Mouse (Mus musculus): ENCODE measurements around the gene Ppfia3. TPM values are rescaled to one million over a fixed set of nuclear protein-coding genes. Genes with fewer than 3 reads are reported as not detected.
A peak's percentile ranks its signal among the peaks of the same experiment; 100 is the strongest.
"Not testable (repeated sequence)": the region's sequence is repeated elsewhere in the genome, so short reads cannot be mapped to it uniquely, and the experiment has no call there.

Ppfia3 gene
- polyA plus RNA-seq, 1 experiment from 2014 or later: 6.9 TPM

- H3K27ac ChIP-seq; H3K9ac ChIP-seq; H3K4me3 ChIP-seq (replicated peaks); H3K4me2 ChIP-seq (replicated peaks); H3K9me3 ChIP-seq; H3K36me3 ChIP-seq; ATAC-seq: not testable (repeated sequence)
- H3K4me1 ChIP-seq (replicated peaks): peaks cover 15% of the 10 kb centered on the region
- WGBS: 55% methylated on average over 11 of the region's 11 CpGs
- H3K27me3 ChIP-seq (replicated peaks): peaks cover 24% of the 10 kb centered on the region
Measured at GRCm38 (mm10) chr7:45359081-45359480, 7.7 kb downstream of the Ppfia3 start.

- peaks cover 12% of the 10 kb centered on the region for H3K27me3 ChIP-seq (replicated peaks)
- 51% methylated on average over 13 of the region's 13 CpGs for WGBS
- no peaks in the 10 kb centered on the region for H3K36me3 ChIP-seq
- no peak overlapping the region for H3K9ac ChIP-seq
- H3K4me3 ChIP-seq (replicated peaks): no peak overlapping the region
- H3K4me1 ChIP-seq (replicated peaks): 0 out of 2 replicates have a peak, but pooled peaks cover 2% of the 10 kb centered on the region
- H3K4me2 ChIP-seq (replicated peaks): no peak overlapping the region
- H3K27ac ChIP-seq: no peak overlapping the region
- no peak for ATAC-seq
- no peaks in the 10 kb centered on the region for H3K9me3 ChIP-seq
Measured at GRCm38 (mm10) chr7:45356087-45356486, 10.7 kb downstream of the Ppfia3 start.

GRCm38 (mm10) chr7:45355318-45356020 lies 11.3 kb downstream of the Ppfia3 start:
- peak; percentile 32; the same call in 1 of the 2 replicates for ATAC-seq
- Histone ChIP-seq H3K4me2 (replicated peaks) (no peak overlapping the region), H3K9ac (no peak overlapping the region), H3K27me3 (replicated peaks) (peaks cover 7% of the 10 kb centered on the region), H3K27ac (no peak overlapping the region), H3K36me3 (no peaks in the 10 kb centered on the region), H3K9me3 (no peaks in the 10 kb centered on the region), H3K4me3 (replicated peaks) (no peak overlapping the region), H3K4me1 (replicated peaks) (no peaks in the 10 kb centered on the region)
- 71% methylated on average over 15 of the region's 15 CpGs for WGBS

- no peaks in the 10 kb centered on the region for H3K4me1 ChIP-seq (replicated peaks)
- 22% methylated on average over 5 of the region's 5 CpGs for WGBS
Measured at GRCm38 (mm10) chr7:45353041-45353440, 13.8 kb downstream of the Ppfia3 start.

GRCm38 (mm10) chr7:45346905-45347304 lies 19.9 kb downstream of the Ppfia3 start:
- Histone ChIP-seq H3K9ac (no peak overlapping the region), H3K4me3 (replicated peaks) (no peak overlapping the region), H3K27me3 (replicated peaks) (0 out of 2 replicates have a peak, but pooled peaks cover 3% of the 10 kb centered on the region), H3K4me2 (replicated peaks) (no peak overlapping the region), H3K36me3 (no peaks in the 10 kb centered on the region), H3K27ac (no peak overlapping the region), H3K9me3 (no peaks in the 10 kb centered on the region), H3K4me1 (replicated peaks) (no peaks in the 10 kb centered on the region)
- no peak for ATAC-seq
- 72% methylated on average over 13 of the region's 13 CpGs for WGBS

More at GRCm38 (mm10) chr7:45353041-45353440, 13.8 kb downstream of the Ppfia3 start:
- Histone ChIP-seq H3K27ac (no peak overlapping the region), H3K4me3 (replicated peaks) (no peak overlapping the region), H3K9ac (no peak overlapping the region), H3K27me3 (replicated peaks) (no peaks in the 10 kb centered on the region), H3K36me3 (no peaks in the 10 kb centered on the region), H3K4me2 (replicated peaks) (no peak overlapping the region), H3K9me3 (no peaks in the 10 kb centered on the region)
- no peak for ATAC-seq

GRCm38 (mm10) chr7:45343543-45343942 lies 23.3 kb downstream of the Ppfia3 start:
- no peak overlapping the region for H3K4me3 ChIP-seq (replicated peaks)
- H3K4me2 ChIP-seq (replicated peaks): no peak overlapping the region
- H3K9me3 ChIP-seq: no peaks in the 10 kb centered on the region
- no peak for ATAC-seq
- 37% methylated on average over 13 of the region's 13 CpGs for WGBS
- no peak overlapping the region for H3K27ac ChIP-seq
- 0 out of 2 replicates have a peak, but pooled peaks cover 3% of the 10 kb centered on the region for H3K27me3 ChIP-seq (replicated peaks)
- no peak overlapping the region for H3K9ac ChIP-seq
- no peaks in the 10 kb centered on the region for H3K36me3 ChIP-seq
- peaks cover 23% of the 10 kb centered on the region for H3K4me1 ChIP-seq (replicated peaks)

DNA sequence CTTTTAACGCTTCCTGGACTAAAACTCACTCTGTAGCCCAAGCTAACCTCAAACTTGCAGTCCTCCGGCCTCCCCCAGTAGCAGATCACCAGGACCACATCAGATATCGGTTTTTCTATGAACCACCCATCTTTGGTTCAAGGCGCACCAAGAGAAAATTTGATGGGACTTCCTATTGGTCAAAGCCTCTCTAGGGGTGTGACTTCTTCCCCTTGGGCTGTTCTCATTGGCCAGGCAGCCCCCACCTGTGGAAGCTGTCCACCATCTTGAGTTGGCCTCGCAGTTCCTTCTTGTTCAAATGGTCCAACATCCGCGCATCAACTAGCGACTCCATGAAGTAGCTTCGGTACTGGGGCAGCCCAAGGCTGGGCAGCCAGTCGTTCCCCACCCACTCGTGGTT lies 24.7 kb downstream of the Ppfia3 start:
- no peak overlapping the region for H3K9ac ChIP-seq
- no peaks in the 10 kb centered on the region for H3K36me3 ChIP-seq
- peaks cover 36% of the 10 kb centered on the region for H3K4me1 ChIP-seq (replicated peaks)
- H3K27me3 ChIP-seq (replicated peaks): 0 out of 2 replicates have a peak, but pooled peaks cover 3% of the 10 kb centered on the region
- H3K4me2 ChIP-seq (replicated peaks): no peak overlapping the region
- no peaks in the 10 kb centered on the region for H3K9me3 ChIP-seq
- no peak for ATAC-seq
- WGBS: 93% methylated on average over 11 of the region's 11 CpGs
- H3K27ac ChIP-seq: no peak overlapping the region
- no peak overlapping the region for H3K4me3 ChIP-seq (replicated peaks)

GRCm38 (mm10) chr7:45341303-45341702 lies 25.5 kb downstream of the Ppfia3 start:
- H3K4me1 ChIP-seq (replicated peaks): peaks cover 36% of the 10 kb centered on the region
- 4% methylated on average over 8 of the region's 8 CpGs for WGBS
- 0 out of 2 replicates have a peak, but pooled peaks cover 3% of the 10 kb centered on the region for H3K27me3 ChIP-seq (replicated peaks)
- H3K9me3 ChIP-seq: no peaks in the 10 kb centered on the region
- peak overlapping the region; percentile 92 for H3K4me2 ChIP-seq (replicated peaks)
- peak overlapping the region; percentile 15; the same call in 1 of the 2 replicates for H3K27ac ChIP-seq
- no peak overlapping the region for H3K9ac ChIP-seq
- ATAC-seq: peak; percentile 21
- H3K36me3 ChIP-seq: no peaks in the 10 kb centered on the region
- H3K4me3 ChIP-seq (replicated peaks): no peak overlapping the region

DNA sequence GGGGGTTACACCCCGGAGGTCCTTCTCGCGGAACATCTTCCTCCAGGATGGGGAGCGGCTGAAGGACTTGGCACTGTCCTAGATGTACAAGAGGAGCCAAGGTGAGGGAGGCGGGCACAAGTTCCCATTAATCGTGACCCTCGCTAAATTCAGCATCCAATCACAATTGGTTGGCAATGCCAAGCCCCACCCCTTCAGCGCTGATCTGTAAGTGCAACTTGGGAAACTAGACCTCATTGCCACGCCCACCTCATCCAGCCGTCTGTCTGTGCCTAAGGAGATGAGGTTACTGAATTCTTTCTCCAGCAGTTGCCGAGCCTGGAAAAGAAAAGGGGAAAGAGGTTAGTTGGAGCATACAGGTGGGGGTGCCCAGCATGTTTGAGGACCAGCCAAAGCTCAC lies 26.1 kb downstream of the Ppfia3 start:
- peak overlapping the region; percentile 60; the same call in 1 of the 2 replicates for H3K9ac ChIP-seq
- peak overlapping the region; percentile 56 for H3K4me3 ChIP-seq (replicated peaks)
- peaks cover 36% of the 10 kb centered on the region for H3K4me1 ChIP-seq (replicated peaks)
- WGBS: 2% methylated on average over 11 of the region's 11 CpGs
- H3K27ac ChIP-seq: peak overlapping the region; percentile 38; the same call in 1 of the 2 replicates
- no peaks in the 10 kb centered on the region for H3K36me3 ChIP-seq
- ATAC-seq: peak; percentile 41
- no peaks in the 10 kb centered on the region for H3K9me3 ChIP-seq
- 0 out of 2 replicates have a peak, but pooled peaks cover 3% of the 10 kb centered on the region for H3K27me3 ChIP-seq (replicated peaks)
- H3K4me2 ChIP-seq (replicated peaks): peak overlapping the region; percentile 92

DNA sequence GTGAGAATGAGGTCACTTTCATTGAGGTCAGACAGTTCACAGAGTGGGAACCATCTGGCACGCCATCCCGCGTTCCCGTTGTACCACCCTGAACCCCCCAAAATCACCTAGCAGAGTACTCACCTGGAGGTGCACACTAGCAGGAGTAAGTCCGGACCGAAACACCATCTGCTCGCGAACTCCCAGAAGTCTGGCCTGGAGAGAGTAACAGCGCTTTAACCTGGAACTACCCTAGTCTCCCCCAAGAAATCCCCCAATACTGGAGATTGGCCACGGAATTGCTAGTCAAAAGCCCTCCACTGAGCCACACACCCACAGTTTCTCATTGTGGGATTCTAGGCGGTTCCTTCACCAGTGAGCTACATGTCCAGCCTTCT lies 26.8 kb downstream of the Ppfia3 start:
- Histone ChIP-seq H3K9me3 (no peaks in the 10 kb centered on the region), H3K4me3 (replicated peaks) (peak overlapping the region; percentile 56), H3K27me3 (replicated peaks) (0 out of 2 replicates have a peak, but pooled peaks cover 3% of the 10 kb centered on the region), H3K36me3 (no peaks in the 10 kb centered on the region), H3K4me1 (replicated peaks) (peaks cover 40% of the 10 kb centered on the region), H3K9ac (peak overlapping the region; percentile 60; the same call in 1 of the 2 replicates), H3K4me2 (replicated peaks) (peak overlapping the region; percentile 92), H3K27ac (peak overlapping the region; percentile 38; the same call in 1 of the 2 replicates)
- WGBS: 2% methylated on average over 11 of the region's 11 CpGs
- ATAC-seq: no peak

GRCm38 (mm10) chr7:45339410-45340065 lies 27.3 kb downstream of the Ppfia3 start:
- Histone ChIP-seq H3K36me3 (no peaks in the 10 kb centered on the region), H3K27me3 (replicated peaks) (0 out of 2 replicates have a peak, but pooled peaks cover 3% of the 10 kb centered on the region), H3K4me1 (replicated peaks) (peaks cover 45% of the 10 kb centered on the region), H3K9ac (peak overlapping the region; percentile 60), H3K4me3 (replicated peaks) (peak overlapping the region; percentile 56), H3K27ac (peak overlapping the region; percentile 71), H3K4me2 (replicated peaks) (peak overlapping the region; percentile 92), H3K9me3 (no peaks in the 10 kb centered on the region)
- ATAC-seq: peak; percentile 82
- WGBS: under 1% methylated on average over 37 of the region's 39 CpGs

- peak overlapping the region; percentile 71 for H3K27ac ChIP-seq
- peak; percentile 37 for ATAC-seq
- WGBS: 4% methylated on average over 14 of the region's 14 CpGs
- peaks cover 50% of the 10 kb centered on the region for H3K4me1 ChIP-seq (replicated peaks)
- peak overlapping the region; percentile 56 for H3K4me3 ChIP-seq (replicated peaks)
- H3K9me3 ChIP-seq: no peaks in the 10 kb centered on the region
- H3K27me3 ChIP-seq (replicated peaks): 0 out of 2 replicates have a peak, but pooled peaks cover under 1% of the 10 kb centered on the region
- peak overlapping the region; percentile 92 for H3K4me2 ChIP-seq (replicated peaks)
- H3K36me3 ChIP-seq: no peaks in the 10 kb centered on the region
- 0 out of 2 replicates have a peak overlapping the region, but pooled peaks have one; percentile 60 for H3K9ac ChIP-seq
Measured at GRCm38 (mm10) chr7:45338161-45338911, 28.5 kb downstream of the Ppfia3 start.

Measured in intestine, embryonic 15.5 days (tissue).